Mouse (Mus musculus) regulatory T cell (primary cell): ENCODE data around the gene Slc27a4.

Source experiments
- in situ Hi-C: fragments of 300-600 bp; cut with MboI, MseI; formaldehyde crosslinking; loops from one replicate; pipeline ENCODE4 v1.15.1; 2025; ENCODE audit warnings: high pct_unique_total_duplicates

The Slc27a4 gene

DNA sequence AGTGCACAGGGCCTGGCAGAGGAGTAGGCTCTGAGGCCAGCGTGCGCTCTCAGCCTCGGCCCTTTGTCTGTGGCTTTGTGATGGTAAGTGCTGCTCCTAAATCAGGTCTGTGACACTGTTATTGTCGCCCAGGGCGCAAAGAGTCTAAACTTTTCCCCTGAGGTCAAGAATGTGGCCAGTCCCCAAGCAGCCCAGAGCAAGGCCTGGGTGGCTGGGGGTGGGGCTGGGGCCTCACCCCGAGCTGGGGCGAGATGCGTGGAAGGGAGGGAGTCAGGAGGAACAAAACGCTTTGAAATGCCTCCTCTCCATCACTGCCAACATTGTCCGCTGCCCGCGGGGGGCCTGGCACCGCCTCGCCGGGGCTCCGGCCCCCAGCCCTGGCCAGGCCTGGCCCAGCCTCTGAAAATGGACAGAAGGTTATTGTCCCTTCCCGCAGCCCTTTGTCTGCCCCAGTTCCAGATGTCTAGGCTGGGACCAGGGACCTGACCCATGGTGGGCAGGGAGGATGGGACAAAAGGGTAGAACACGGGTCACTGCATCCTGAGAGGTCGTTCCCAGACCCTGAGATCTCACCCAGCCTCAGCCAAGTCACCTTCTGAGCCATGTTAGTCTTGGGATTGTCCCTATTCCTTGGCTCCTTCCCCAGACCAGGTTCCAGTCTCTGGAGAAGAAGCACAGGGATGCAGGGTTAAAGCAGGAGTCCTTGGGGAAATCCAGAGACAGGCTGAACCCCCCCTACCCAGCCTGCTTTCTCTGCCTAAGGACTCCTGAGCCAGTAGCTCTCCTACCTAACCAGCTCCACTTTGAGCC lies 54.2 kb downstream of the Slc27a4 start:
- in situ Hi-C loops = loop anchor here (5.0 to 25.0 kb wide), 2 partner anchors 89 to 1794 kb away; no protein-coding TSS in a partner anchor

DNA sequence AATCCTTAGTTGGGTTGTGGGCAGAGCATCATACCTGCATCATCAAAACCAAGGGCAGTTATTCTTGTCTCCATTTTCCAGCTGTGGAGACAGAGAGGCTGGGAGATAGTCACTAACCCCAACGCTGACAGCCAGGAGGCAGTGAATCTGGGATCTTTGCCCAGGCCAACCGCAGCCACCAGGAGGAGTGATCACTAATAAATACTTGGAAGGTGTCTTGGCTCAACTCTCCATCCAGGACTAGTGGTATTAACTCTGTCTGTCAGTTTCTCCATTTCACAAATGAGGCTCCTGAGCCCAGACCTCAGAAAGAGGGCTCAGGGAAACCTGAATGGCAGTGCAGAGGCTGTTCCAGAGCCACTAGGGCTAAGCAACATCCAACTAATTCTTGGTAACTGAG lies 54.9 kb downstream of the Slc27a4 start:
- in situ Hi-C loops = loop anchor here (5.0 to 25.0 kb wide), 2 partner anchors 90 to 1795 kb away; no protein-coding TSS in a partner anchor

GRCm38 (mm10) chr2:29857967-29858366 lies 55.5 kb downstream of the Slc27a4 start:
- in situ Hi-C loops = loop anchor here (5.0 to 25.0 kb wide), 2 partner anchors 91 to 1796 kb away; no protein-coding TSS in a partner anchor

DNA sequence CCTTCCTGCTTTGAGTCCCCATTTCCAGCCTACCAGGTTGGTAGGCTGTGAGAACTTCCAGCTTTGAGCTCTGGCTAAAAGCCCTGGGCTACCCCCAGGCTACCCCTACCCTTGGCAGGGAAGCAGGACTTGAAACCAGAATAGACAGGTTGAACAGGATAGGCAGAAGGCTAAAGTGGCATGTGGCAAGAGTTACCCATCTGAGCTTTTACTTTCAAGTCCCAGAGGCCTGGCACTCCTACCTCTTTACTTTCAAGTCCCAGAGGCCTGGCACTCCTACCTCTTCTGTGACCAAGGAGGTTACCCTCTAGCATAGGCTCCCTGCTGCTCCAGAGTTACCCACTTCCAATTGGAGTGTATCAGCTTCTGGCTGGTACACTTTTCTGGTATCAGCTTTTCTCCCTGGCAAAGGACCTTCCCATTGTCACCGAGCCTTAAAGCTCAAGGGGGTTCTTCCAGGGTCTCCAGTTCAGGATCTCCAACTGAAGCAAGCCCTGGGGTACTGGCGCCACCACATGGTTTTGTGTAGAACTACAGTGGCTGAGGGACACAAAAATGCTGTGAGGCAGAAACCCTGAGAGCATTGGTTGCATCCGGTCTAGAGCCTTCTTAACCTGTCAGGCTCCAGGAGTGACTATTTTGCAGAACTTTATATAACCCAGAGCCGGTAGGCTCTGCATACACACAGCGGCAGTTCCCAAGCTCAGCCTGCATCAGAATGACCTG lies 56.5 kb downstream of the Slc27a4 start:
- in situ Hi-C loops = loop anchor here (5.0 to 25.0 kb wide), 2 partner anchors 92 to 1797 kb away; no protein-coding TSS in a partner anchor

DNA sequence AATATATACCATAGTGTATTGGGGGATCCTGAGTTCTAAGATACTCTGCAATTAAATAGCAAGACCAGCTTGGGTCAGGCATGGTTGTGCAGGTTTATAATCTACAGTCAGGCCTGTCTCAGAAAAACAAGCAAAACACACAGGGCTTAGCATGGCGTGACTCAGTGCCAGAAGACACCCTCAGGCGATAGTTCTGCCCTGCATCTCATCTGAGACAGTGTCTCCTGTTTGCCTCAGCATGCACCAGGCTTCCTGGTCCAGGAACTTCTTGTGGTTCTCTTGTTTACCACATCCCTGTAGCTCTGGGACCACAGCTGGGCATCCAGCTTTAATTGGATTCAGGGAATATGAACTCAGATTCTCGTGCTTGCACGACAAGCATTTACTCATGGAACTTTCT lies 62.7 kb downstream of the Slc27a4 start:
- in situ Hi-C loops = loop anchor here (25.0 kb wide), 1 partner anchor 1803 kb away; no protein-coding TSS in a partner anchor
